Mouse (Mus musculus): ENCODE results near the gene Rab15. TPM values are rescaled to one million over a fixed set of nuclear protein-coding genes. Genes with fewer than 3 reads are reported as not detected.

Rab15 gene
- 1.0 and 1.1 TPM in 2 replicates for polyA plus RNA-seq (2015; fragmentation: Nextera tagmentation; extraction: Ambion mirVana)

DNA sequence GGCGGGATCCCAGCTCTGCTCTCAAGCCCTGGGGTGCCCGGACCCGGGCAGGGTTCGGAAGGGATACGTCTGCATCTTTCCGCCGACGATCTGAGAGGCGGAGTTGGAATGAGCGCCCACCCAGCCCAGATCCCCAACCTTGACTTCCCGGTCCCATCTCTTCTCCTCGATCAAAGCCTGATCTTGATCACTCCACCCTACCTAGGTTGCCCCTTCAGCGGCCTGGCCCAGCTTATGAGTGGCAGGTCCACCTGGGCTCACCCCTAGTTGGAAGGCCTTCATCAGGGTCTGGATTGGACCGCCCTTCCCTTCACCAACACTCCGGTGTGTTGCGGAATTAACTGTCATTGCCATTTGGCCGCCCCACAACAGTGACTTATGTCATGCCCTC lies at the start of gene Rab15:
Rab15 (minus strand) TSS at position 258 of the 391 bp plus-strand sequence.

DNA sequence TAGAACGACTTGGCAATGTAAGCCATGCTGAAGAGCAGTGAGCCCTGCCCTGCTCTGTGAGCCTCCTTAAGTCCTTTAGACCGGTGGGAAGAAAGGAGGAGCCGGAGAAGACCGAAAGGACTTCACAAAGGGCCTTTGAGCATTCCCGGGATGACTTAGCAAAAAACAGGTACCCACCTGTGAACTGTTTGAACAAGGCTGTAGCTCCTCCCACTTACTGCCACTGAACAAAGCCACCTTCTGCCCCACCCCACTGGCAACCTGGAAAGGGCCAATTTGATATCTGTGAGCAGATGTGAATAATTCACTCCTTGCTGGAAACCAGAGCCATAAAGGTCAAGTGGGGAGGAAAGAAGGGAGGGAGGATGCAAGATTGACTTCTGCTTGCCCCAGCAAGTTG lies 27.4 kb downstream of the Rab15 start, which contains the start of gene Gpx2:
Gpx2 (minus strand) TSS at position 205 of the 400 bp plus-strand sequence.

DNA sequence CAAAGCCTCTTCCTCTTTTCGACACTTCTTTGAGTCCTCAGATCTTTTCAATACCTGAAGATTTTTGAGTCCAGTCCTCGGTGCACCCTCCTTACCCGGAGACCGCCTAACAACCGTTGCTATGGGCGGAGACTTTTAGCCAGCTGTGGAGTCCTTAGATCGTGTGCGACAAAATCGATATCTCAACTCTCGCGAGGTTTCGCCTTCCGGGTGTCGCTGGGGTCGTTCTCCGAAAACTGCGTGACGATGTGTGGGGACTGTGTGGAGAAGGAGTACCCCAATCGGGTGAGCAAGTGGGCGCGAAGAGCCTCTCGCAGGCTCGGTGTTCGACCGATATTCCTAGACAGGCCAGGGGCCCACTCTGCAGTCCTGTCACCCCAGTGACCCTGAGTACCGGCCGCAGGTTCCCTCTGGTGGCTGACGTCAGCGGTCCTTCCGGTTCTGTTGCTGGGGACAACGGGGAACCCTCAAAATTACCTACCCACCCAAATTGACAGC lies 57.3 kb downstream of the Rab15 start, which contains the start of the genes Churc1 and Fntb:
Churc1 (plus strand) TSS at position 185 of the 498 bp plus-strand sequence.
Fntb (plus strand) TSS at position 236 of the 498 bp plus-strand sequence.

Other genes starting within 250 kb of the Rab15 start
- 27.7 and 31.4 TPM in 2 replicates for gene Sptb, start 112.4 kb downstream of the Rab15 start, polyA plus RNA-seq (2015; fragmentation: Nextera tagmentation; extraction: Ambion mirVana)
- 152 and 155 TPM in 2 replicates for gene Churc1, start 57.4 kb downstream of the Rab15 start, polyA plus RNA-seq (2015; fragmentation: Nextera tagmentation; extraction: Ambion mirVana)
- gene Fntb, start 57.3 kb downstream of the Rab15 start, polyA plus RNA-seq (2015; fragmentation: Nextera tagmentation; extraction: Ambion mirVana), result 37.7 and 42.1 TPM in 2 replicates
- not detected in 2 replicates for gene Gpx2, start 27.4 kb downstream of the Rab15 start, polyA plus RNA-seq (2015; fragmentation: Nextera tagmentation; extraction: Ambion mirVana)
- 19.1 and 20.2 TPM in 2 replicates for gene Max, start 139.3 kb upstream of the Rab15 start, polyA plus RNA-seq (2015; fragmentation: Nextera tagmentation; extraction: Ambion mirVana)